Mouse (Mus musculus): ENCODE measurements around the gene Micall1.

The Micall1 gene

DNA sequence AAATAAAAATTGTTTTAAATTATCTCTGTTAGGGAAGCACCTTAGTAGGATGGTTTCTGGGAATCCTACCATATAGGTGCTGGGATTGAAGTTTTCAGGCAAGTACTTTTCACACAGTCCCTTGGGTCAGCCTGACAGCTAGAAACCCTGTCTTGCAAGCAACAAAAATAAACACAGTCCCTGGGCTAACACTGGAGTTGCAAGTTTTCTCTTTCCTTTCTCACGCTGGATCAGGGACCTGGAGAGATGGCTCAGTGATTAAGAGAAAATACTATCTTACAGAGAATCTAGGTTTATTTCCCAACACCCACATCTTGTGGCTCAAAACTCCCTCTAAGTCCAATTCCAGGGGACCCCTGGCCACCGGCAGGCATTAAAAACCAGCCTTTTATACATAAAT, 11.6 kb upstream of the Micall1 start:
- DNase-seq (ENCODE audit: extremely low spot score, low spot score), result no peak

DNA sequence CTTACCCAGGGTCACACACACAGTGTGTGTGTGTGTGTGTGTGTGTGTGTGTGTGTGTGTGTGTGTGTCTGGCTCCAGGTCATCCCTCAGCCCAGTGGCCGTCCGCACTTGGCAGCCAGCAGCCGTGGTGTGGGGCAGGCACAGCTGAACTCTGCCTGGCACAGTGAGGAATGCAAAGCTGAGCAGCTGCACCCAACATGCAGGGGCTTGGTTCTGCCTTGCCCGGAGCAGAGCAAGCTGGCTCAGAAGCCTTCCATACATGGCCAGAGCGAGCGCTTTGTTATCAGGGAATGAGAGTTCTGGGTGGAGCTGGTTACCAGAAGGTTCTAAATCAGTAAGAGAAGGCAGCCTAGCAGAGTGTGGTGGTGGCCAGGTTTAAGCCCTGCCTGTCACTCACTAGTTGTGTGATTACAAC, 11.1 kb upstream of the Micall1 start:
- DNase-seq (ENCODE audit: extremely low spot score, low spot score), result no peak

DNA sequence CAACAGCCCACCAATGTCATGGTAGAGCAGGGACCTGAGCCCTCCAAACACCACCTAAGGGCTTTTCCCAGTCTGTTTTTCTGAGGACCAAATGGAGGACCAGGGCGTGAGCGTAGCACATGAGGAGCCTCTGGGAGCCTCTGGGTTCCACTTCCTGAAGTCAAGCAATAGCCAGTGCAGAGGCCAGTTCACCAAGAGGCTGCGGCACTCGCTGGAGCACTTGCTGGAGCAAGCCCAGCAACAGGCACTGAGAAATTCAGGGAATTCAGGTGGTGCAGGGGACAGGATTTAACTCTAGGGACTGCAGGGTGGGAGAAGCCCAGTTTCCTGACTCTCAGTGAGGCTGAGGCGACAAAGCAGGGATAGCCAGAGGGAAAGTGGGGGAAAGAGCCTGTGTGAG, 10.5 kb upstream of the Micall1 start:
- no peak for DNase-seq (ENCODE audit: extremely low spot score, low spot score)

DNA sequence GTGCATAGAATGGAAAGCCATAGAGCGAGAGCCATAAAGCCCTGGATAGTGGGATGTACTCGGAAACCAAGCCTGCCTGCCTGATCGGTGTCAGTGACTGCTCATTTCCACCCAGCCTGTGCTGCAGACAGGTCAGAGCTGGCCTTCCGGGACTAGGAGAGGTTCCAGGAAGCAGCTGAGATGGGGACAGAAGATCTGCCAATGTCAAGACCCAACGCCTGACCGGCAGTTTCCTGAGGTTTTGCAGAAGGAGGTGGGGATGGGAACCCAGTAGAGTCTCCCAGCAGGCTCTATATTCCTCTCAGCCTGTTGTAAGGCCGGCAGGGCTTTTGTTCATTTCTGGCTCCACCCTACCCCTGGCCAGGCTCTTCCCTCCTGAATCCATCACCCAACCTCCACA, 9.8 kb upstream of the Micall1 start:
- DNase-seq (ENCODE audit: extremely low spot score, low spot score), result no peak

DNA sequence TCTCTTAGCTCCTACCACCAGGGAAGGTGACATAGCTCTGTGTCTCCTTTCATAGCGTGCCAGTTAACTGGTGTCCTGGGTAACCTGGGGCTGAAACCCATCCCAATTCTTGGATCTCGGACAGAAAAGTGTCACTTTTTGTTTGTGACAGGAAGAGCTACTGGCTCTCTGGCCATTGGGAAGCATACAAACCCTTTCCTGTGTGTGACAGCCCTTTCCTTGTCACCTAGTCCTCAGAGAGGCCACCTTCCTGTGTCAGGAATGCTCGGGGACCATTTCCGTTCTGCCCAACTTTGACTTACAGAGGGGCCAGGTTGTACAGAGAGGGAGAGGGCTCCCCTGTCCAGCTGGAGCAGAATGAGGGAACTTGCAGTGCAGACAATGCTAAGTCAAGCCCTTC, 9.2 kb upstream of the Micall1 start:
- no peak for DNase-seq (ENCODE audit: extremely low spot score, low spot score)

DNA sequence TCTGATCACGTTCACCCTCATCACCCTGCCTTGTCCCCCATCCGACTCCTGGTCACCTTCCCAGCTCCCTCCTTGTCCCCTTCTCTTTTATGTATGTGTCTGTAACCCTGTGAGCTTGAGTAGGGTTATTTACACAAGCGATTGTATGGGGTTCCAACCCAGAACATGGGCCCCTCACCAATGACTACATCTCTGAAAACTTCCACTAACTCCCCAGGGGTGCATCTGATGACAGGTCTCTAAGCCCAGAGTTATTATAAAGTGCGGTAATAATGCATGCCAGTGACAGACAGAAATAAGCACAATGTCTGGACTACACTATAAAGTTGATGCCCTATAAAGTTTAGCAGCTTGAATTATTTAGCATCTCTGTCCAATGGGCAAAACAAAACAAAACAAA, 8.3 kb upstream of the Micall1 start:
- no peak for DNase-seq (ENCODE audit: extremely low spot score, low spot score)

DNA sequence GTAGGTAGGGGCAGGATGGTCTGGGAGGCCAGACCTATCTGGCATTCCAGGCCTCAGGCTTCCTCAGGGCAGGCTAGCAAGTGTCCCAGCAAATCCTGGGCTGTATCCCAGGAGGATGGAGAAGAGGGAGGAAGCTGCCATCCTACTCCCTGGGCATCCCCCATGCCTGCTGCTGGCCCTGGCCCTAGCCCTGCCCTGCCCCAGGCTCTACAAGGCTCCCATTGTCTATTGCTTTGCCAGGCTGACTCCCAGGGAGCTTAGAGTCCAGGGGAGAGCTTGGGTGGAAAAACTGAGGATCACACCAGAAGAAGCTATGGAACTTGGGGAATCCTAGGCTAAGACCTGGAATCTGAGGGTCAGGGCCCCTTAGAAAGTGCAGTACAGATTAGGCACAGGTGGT, 7.2 kb upstream of the Micall1 start:
- no peak for DNase-seq (ENCODE audit: extremely low spot score, low spot score)

DNA sequence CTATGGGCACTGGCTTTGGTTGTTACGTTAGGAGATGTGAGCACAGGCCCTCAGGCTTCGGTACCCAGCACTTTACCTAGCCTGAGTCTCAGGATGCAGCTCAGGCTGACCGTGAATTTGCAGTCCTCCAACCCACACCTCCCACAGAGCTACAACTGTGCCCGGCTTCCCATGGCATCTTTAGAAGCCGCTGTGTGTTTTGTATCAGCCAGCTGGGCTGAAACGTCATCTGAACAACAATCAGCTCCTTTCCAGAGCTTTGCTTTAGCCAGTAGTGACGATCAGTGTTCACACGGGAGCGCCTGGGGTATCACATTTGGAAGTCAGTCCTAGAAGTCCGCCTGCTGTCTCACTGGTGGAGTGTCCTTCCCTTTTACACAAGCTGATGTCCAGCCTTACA, 5.4 kb upstream of the Micall1 start:
- no peak for DNase-seq (ENCODE audit: extremely low spot score, low spot score)

DNA sequence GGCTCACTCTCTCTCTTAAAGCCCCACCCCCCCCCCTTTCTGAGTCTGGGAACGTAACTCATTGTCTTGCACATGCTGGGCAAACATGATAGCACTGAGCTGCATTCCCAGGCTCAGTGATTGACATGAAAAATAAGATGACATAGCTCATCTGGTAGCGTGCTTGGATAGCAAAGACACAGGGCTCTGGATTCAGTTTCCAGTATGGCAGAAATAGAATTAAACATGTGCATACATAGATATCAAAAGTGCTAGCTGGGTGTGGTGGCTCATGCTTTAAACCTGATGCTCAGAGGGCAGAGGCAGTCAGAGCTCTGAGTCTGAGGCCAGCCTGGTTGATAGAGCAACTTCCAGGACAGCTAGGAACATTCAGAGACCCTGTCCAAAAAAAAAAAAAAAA, 2.9 kb upstream of the Micall1 start:
- DNase-seq (ENCODE audit: extremely low spot score, low spot score), result no peak

DNA sequence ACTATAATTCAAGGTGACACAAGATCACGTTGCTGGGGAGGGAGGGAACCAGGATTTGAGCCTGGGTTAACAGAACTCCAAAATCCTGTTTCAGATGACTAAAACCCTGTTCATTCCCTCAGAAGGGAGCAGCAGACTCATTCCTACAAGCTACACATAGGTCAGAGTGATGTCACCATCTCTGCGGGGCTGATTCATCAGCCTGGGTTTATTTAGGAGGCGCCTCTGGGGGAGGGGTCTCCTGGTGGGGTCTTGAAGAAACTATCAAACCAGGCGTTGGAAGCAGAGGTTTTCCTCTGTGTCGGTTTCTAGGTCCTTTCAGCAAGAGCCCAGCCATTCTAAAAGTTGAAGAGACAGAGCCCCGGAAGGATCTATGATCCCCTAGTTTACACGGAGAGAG, 732 bp upstream of the Micall1 start:
- DNase-seq (ENCODE audit: extremely low spot score, low spot score), result no peak

DNA sequence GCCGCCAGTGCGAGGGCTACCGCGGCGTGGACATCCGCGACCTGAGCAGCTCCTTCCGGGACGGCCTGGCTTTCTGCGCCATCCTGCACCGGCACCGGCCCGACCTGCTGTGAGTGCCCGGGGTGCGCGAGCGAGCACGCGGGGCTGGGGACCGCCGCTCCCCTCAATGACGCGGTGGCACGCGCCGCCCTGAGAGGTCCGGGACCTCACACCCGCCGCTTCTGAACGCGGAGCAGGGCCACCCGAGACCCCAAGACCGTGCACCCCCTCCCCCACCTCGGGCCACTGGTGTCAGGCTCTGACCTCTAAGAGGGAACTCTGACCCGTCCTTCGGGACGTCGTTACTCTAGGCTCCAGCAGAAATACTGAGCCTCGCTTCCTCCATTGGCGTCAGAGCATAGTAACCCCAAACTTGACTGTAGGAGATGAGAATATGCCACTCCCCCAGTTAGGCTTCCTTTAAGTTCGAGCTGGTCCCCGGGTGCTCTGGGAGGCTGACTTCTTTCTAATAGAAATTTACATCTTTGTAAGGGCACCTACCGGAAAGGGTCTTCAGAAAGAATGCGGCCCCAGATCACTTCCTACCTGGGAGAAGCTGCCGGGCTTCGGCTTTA, 730 bp downstream of the Micall1 start:
- DNase-seq (ENCODE audit: extremely low spot score, low spot score), result peak; percentile 75

DNA sequence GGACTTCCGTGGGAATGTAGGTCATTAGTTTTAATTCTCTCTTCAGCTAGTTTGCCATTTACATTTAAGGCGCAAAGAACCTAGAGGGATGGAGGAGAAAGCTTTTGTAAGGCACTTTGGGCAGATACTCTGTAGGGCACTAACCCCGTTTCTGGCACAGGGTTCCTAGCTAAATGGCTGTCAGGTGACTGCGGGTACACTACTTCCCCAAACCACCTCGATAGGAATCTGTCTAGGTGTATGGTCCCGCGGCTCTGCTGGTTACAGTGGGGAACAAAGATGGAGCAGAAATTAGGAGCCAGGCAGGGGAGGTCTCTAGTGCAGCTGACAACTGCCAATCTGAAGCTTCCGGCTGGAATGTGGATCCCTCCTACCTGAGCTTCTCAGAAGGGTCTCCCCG, 1.3 kb downstream of the Micall1 start:
- DNase-seq (ENCODE audit: extremely low spot score, low spot score), result no peak

DNA sequence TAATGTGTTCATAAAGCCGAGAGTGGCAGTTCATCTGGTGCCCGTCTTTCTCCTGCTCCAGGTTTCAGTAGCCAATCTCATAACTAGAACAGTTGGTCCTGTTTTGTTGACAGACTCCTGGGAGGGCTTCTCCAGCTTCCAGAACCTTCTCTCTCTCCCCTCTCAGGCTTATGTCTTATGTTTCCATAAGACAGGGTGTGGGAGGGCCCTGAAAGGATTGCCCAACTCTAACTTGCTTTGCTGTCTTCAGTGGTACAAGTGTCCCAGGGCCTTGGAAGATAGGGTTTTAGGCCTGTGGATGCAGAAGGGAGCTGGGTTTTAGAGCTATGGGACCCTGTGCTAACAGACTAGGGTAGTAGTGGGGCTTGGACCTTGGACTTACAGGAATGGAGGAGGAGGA, 1.8 kb downstream of the Micall1 start:
- DNase-seq (ENCODE audit: extremely low spot score, low spot score), result no peak

DNA sequence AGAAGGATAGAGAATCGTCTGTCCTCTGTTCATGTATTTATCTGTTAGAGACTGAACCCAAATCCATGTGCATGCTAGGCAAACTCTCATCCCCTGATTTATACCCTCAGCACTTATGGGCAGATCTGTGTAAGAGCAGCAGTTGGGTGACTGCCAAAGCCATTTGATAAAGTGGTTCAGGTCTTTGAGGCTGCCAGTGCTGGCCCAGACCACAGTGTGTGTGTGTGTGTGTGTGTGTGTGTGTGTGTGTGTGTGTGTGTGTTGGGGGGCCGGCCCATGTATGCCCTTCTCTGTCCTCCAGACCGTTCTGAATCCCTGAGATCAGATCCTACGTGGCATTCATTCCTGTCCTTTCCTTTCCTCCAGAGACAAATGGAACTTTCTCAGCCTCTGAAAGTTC, 3.1 kb downstream of the Micall1 start:
- DNase-seq (ENCODE audit: extremely low spot score, low spot score), result no peak

DNA sequence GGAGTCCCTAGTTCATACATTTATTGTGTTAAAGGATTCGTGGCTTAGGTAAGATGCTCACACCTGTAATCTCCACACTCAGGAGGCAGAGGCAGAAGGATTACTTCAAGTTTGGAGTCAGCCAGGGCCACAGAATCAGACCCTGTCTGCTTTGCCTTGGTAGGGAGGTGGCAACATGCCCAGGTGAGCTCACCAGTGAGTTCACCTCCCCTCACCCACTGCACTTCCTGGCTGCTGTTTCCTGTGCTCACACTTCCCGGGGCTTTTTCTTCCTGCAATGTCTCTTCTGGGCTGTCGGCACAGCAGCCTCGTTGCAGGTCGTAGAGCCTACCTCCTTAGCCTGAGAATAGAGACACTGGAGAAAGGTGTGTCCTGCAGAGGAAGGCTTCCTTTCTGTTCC, 6.6 kb downstream of the Micall1 start:
- DNase-seq (ENCODE audit: extremely low spot score, low spot score), result no peak

DNA sequence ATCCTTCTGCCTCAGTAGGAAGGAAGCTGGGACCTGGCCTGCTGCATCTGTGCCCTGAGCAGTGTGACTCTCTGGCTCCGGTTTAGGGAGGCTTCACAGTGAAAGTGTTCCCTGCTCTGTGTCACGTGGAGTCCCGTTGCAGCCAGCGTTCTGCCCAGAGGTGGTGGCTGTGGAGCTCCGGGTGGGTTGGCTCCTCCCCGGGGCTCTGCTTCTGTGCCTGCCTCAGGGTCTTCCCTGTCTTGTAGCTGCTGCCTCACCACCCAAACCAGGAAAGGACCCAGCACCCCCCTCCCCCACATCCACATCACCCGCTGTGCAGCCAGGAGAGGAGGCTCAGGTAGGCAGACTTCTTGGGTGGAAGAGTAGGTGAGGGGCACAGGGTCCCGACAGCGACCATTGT, 10.8 kb downstream of the Micall1 start:
- no peak for DNase-seq (ENCODE audit: extremely low spot score, low spot score)

DNA sequence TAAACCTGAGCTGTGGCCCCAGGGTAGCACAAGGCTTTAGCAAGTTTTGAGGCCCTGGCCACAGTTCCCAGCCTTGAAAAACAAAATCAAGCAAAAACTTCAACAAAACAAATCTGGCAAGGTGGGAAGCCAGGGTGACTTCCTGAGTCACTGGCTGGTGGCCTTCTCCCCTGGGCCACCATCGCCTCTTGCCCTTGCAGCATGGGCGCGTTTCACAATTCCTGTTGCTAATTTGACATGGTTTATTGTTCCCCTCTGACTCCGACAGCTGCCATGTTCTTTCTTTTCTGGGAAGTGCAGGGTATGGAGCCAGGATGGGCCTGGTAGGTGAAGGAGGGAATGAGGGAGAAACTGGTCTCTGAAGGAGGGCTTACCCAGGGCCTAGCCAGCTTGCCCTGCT, 13.4 kb downstream of the Micall1 start:
- DNase-seq (ENCODE audit: extremely low spot score, low spot score), result no peak

DNA sequence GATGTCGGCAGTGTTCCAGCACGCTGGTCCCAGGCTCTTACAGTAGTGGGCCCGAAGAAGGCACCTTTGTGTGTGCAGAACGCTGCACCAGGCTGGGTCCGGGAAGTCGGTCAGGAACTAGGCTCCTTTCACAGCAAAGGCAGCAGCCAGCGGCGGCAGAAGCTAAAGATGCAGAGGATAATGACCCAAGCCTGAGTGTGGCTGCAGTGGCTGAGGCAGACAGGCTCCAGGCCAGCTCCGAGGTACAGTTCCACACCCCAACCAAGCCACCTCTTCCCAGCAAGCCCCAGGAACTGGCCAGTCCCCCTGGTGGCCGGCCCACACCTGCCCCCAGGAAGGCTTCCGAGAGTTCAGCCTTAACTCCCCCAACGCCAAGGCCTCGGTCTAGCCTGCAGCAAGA, 13.8 kb downstream of the Micall1 start:
- no peak for DNase-seq (ENCODE audit: extremely low spot score, low spot score)

DNA sequence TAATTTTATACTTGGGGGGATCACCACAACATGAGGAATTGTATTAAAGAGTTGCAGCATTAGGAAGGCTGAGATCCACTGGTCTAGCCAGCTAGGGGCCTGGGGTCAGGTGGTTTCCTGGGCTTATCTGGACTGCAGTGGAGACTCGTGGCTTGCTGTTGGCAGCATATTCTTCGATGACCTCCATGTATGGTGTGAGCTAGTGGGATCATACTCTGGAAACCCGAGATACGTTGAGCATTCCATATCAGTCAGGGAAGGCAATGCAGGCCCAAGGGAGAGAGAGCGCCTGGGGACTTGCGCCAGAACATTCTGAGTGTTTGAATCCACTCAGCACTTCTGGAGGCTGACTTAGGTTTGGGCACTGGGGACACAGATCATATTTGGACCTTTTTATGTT, 15.1 kb downstream of the Micall1 start:
- DNase-seq (ENCODE audit: extremely low spot score, low spot score), result no peak

DNA sequence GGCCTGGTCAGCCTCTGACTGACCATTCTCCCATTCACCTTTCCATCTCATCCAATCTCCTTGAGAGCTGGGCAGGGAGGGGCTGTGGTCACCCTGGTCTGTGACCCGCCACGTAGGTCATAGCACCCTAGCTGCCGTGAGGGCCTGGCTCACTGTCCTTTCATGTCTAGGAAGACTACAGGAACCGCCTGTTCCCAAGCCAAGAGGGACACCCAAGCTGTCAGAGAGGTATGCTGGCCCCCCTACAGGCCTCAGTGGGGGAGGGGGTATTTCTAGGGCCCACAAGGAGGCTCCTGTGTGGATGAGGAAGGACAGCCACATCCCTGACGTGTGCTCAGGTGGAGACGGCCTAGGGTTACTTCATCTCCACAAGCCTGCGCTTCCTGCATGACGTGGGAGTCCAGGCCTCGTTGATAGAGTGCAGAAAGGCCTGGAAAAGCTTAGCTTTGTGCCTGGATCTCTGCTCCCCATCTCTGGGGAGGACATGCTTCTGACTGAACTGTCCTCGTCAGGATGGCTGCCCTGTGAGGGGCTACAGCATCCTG, 15.7 kb downstream of the Micall1 start:
- no peak for DNase-seq (ENCODE audit: extremely low spot score, low spot score)

DNA sequence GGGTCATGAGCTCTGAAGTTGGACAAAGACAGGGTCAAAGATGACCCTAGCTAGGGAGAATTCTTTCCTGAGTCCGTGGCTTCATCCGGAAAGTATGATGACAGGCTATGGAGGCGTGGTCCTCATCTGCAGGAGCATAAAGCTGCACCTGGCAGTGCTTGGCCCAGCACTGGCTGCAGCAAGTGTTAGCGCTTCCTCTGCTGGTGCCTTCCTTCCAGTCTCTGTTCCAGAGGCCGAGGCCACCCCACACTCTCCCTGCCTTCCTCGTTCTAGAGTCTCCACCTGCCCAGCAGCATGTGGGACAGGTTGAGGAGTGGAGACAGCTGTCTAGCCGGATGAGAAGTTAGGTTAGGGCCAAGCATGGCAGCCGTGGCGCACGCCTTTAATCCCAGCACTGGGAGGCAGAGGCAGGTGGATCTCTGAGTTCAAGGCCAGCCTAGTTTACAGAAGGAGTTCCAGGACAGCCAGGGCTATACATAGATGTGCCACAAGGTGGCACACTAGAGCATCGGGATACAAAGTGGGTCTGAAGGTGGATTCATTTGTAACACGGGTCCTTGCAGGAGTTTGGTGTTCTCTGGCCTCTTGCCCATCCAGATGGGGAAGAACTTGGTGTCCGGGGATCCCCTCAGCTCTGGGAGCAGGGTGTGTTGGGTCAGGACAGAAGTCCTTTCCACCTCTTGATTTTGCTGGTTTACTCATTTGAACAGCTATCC, 17.7 kb downstream of the Micall1 start:
- DNase-seq (ENCODE audit: extremely low spot score, low spot score), result peak; percentile 50

DNA sequence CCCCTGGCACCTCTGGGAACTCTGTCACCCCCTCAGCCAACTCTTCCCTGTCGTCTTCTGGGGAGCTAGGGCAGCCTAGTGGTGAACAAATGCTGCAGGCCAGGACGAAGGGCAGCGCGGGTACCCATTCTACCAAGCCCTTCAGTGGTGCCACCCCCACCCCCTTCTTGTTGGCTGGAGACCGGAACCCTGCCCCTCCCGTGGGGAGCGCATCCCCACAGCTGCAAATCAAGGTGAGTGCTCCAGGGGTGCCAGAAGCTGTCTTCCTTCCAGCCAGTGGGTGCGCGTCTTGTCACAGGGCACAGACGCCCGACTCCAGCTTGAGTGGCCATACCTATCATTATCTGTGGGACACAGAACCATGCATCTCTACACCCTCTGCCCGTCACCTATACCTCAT, 18.4 kb downstream of the Micall1 start:
- DNase-seq (ENCODE audit: extremely low spot score, low spot score), result no peak

DNA sequence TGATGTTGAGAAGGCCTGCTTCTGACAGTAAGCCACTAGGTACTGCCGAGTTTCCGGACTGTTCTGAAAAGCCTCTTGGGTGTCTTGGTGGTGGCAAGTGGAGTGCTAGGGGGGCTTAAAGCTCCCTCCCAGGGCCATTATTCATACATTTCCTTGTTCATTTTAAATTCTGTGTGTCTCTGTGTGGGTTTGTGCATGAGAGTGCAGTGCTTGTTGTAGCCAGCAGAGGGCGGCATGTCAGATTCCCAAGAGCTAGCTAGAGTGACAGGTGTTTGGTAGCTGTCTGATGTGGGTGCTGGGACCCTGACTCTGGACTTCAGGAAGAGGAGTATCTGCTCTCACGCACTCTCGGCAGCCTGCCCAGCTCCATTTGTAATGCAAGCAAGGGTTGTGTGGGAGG, 19.5 kb downstream of the Micall1 start:
- no peak for DNase-seq (ENCODE audit: extremely low spot score, low spot score)
